26 mouse cellular contexts compared by ENCODE assay signal in the genomic region with DNA sequence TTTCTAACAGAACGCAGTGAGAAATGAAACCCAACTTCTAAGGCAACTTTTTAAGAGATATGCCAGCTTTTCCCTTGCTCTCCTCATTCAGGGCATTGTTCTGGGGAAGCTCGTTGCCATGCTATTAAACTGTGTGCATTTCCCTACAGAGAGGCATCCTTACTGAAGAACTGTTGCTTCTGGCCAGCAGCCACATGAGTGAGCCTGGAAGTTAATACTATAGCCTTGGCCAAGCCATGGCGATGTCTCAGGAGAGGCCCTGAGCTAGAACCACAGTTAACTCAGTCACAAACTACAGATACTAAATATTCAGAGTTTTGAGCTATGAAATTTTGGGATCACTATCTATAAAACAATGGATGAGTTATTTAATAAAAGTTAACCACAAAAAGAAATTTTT.
"Had no signal": no experiment of that assay in that cellular context is flagged by ENCODE, and none has a peak within 500 bp of the region (broad histone marks: within the 10 kb centered on the region; RNA-seq: fewer than 3 reads in every experiment).

No protein-coding gene starts in this region.

- H3K27me3 ChIP-seq: limb, embryonic 12.5 days; limb, embryonic 13.5 days; limb, embryonic 15.5 days; liver, embryonic 12.5 days; liver, embryonic 13.5 days; liver, embryonic 15.5 days; lung, embryonic 15.5 days; midbrain, embryonic 12.5 days; midbrain, embryonic 13.5 days; midbrain, embryonic 15.5 days had no signal

- ATAC-seq: liver, embryonic 12.5 days; liver, postnatal 0 days; lung, postnatal 0 days; midbrain, embryonic 13.5 days; midbrain, embryonic 15.5 days; midbrain, embryonic 16.5 days had no signal

- DNase-seq: left cerebral cortex, postnatal 4 days; liver; liver, embryonic 13.5 days; liver, postnatal 0 days; lung, adult 18-20 months; lung, adult 2 months; lung, embryonic 14.5 days; lung, postnatal 10 days; lung, postnatal 14 days; lung, postnatal 36 days; midbrain, embryonic 14.5 days had no signal

- H3K36me3 ChIP-seq: midbrain, embryonic 15.5 days had no signal

- H3K9me3 ChIP-seq: limb, embryonic 10.5 days; limb, embryonic 12.5 days; limb, embryonic 13.5 days; limb, embryonic 15.5 days; liver, embryonic 12.5 days; liver, embryonic 13.5 days; liver, embryonic 15.5 days; lung, embryonic 15.5 days; midbrain, embryonic 10.5 days; midbrain, embryonic 12.5 days; midbrain, embryonic 13.5 days; midbrain, embryonic 15.5 days had no signal

- H3K4me3 ChIP-seq: left cerebral cortex, adult 2 months; limb, embryonic 10.5 days; limb, embryonic 12.5 days; limb, embryonic 13.5 days; limb, embryonic 15.5 days; liver, embryonic 12.5 days; liver, embryonic 13.5 days; liver, embryonic 15.5 days; lung, embryonic 15.5 days; midbrain, embryonic 10.5 days; midbrain, embryonic 12.5 days; midbrain, embryonic 13.5 days; midbrain, embryonic 15.5 days; myocyte had no signal
